Mouse (Mus musculus) common myeloid progenitor, adult 5-6 weeks (primary cell): ENCODE results near the gene Gm38100. TPM values are rescaled to one million over a fixed set of nuclear protein-coding genes. Genes with fewer than 3 reads are reported as not detected.

Experiments used
- ATAC-seq: replicated peaks from 2 replicates; pipeline ENCODE4 v1.8.0; 2016; ENCODE audit warnings: low read depth, mild to moderate bottlenecking, moderate TSS enrichment, inconsistent platforms; ENCODE audit not compliant: poor library complexity, severe bottlenecking
- total RNA-seq: library from RNA; stranded (forward); fragments of 200-1000, 187-1606 nt; gene quantifications from 2 replicates; pipeline ENCODE4 v1.2.3, GENCODE M21; 2017

The Gm38100 gene
- total RNA-seq = not detected in 2 replicates

- no peak for ATAC-seq
Measured at GRCm38 (mm10) chr1:175920029-175920428, at the start of gene Gm38100. Gene Gm38100 (plus strand): TSS chr1:175920329.

- ATAC-seq = no peak
Measured at GRCm38 (mm10) chr1:175870716-175871115, 49.4 kb upstream of the Gm38100 start.

GRCm38 (mm10) chr1:175872028-175872816 is 47.9 kb upstream of the Gm38100 start:
- ATAC-seq = no peak

GRCm38 (mm10) chr1:175880453-175881296 is 39.5 kb upstream of the Gm38100 start, which contains the start of gene Exo1:
Gene Exo1 (plus strand): TSS chr1:175880581.
- peak; percentile 95 for ATAC-seq

- ATAC-seq = no peak
Measured at GRCm38 (mm10) chr1:175883398-175883797, 36.7 kb upstream of the Gm38100 start.

GRCm38 (mm10) chr1:175893263-175893662 is 26.9 kb upstream of the Gm38100 start:
- ATAC-seq = no peak

GRCm38 (mm10) chr1:175893726-175894125 is 26.4 kb upstream of the Gm38100 start:
- ATAC-seq = no peak

- ATAC-seq = no peak
Measured at GRCm38 (mm10) chr1:175911207-175911606, 8.9 kb upstream of the Gm38100 start.

GRCm38 (mm10) chr1:175912038-175912437 is 8.1 kb upstream of the Gm38100 start:
- no peak for ATAC-seq

GRCm38 (mm10) chr1:175913728-175914303 is 6.3 kb upstream of the Gm38100 start:
- no peak for ATAC-seq

GRCm38 (mm10) chr1:175921091-175921490 is 962 bp downstream of the Gm38100 start:
- no peak for ATAC-seq

GRCm38 (mm10) chr1:175923848-175924787 is 4.0 kb downstream of the Gm38100 start:
- peak; percentile 95 for ATAC-seq

GRCm38 (mm10) chr1:175931391-175931790 is 11.3 kb downstream of the Gm38100 start:
- no peak for ATAC-seq

- ATAC-seq = peak; percentile 97
Measured at GRCm38 (mm10) chr1:175936282-175936737, 16.2 kb downstream of the Gm38100 start.

- no peak for ATAC-seq
Measured at GRCm38 (mm10) chr1:175938731-175939130, 18.6 kb downstream of the Gm38100 start.

- ATAC-seq = no peak
Measured at GRCm38 (mm10) chr1:175943168-175943567, 23.0 kb downstream of the Gm38100 start.

- no peak for ATAC-seq
Measured at GRCm38 (mm10) chr1:175946718-175947315, 26.7 kb downstream of the Gm38100 start.

- ATAC-seq = no peak
Measured at GRCm38 (mm10) chr1:175950421-175950820, 30.3 kb downstream of the Gm38100 start.

- ATAC-seq = no peak
Measured at GRCm38 (mm10) chr1:175950851-175951250, 30.7 kb downstream of the Gm38100 start.
